Mouse (Mus musculus) spleen, adult 2 months (tissue): ENCODE measurements at regions not wholly inside any gene's neighbourhood (a gene's known extent, or its start where the extent isn't known, plus 50 kb on each side); places are given as distances from the start of the nearest gene placed in this dataset.

Source experiments
- CTCF ChIP-seq: fragments of 200-500 bp; IDR thresholded peaks from 2 replicates; pipeline ENCODE4 v1.5.1; 2011; ENCODE audit warnings: mild to moderate bottlenecking, inconsistent platforms; ENCODE audit not compliant: insufficient read depth, insufficient read length, insufficient replicate concordance; ENCODE audit errors: extremely low read depth
- POLR2A ChIP-seq: fragments of 200-500 bp; IDR thresholded peaks from 2 replicates; pipeline ENCODE4 v1.6.1; 2011; ENCODE audit warnings: low read depth, low read length, inconsistent platforms

DNA sequence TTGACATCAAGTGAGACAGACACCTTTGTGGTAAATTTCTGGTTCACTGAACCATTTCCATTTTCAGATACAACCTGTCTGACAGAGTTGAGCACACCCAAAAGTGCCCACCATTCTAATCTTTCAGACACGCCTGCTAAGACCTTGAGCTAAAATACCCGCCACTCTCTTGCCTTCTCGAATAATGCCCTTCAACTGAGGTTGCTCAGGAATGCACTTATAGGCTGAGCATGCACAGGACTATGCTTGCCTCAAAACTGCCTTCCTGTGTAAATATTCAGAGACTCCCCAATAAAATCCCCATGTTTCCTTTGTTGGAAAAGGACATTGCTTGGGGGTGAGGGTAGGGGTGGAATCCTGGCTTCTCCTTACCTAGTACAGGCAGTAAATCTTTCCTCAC, 115.3 kb downstream of the Sox4 start:
- TF ChIP-seq CTCF (no peak), POLR2A (no peak)
